8 mouse cellular contexts compared by ENCODE assay signal in the genomic region with DNA sequence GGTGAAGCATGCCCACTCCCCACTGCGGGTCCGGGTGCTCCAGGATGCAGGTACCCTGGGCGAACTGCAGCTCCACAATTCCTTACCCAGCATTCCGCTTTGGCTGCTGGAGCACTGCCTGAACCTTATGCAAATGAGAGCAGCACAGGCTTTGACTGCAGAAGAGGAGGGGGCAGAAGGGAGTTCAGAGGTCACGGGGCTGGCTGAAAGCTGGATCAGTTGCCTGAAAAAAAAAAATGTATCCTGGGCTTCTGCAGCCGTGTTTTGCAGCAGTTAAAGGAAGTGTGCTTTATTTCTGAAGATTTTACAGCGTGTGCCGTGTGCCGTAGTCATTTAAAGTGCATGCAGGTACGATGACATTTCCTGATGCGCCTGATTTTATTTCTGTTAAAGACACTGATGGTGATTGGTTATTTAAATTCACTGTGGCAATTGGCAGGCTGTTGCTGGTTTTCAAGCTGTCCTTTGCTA.
DNase-seq lines count a peak whose midpoint lies in the region; ATAC-seq and TF ChIP-seq lines count a peak whose summit lies in the region.

No protein-coding gene starts in this region.

- no peak for TF ChIP-seq CTCF in kidney, postnatal 0 days (IDR thresholded peaks at IDR 0.05; ENCODE audit: low read depth)

- no peaks in the 10 kb centered on the region for H3K36me3 ChIP-seq in heart, embryonic 13.5 days
- no peaks in the 10 kb centered on the region for H3K36me3 ChIP-seq in kidney, postnatal 0 days (ENCODE audit: insufficient read depth, low read length)
- H3K36me3 ChIP-seq in neural tube, embryonic 14.5 days (ENCODE audit: control insufficient read depth, insufficient read depth, low read length): no peaks in the 10 kb centered on the region

- H3K4me1 ChIP-seq in heart, embryonic 13.5 days: 0 out of 2 replicates have a peak, but pooled peaks cover 3% of the 10 kb centered on the region
- H3K4me1 ChIP-seq in kidney, postnatal 0 days (replicated peaks; ENCODE audit: insufficient read depth, low read length): no peaks in the 10 kb centered on the region
- peaks cover 10% of the 10 kb centered on the region for H3K4me1 ChIP-seq in neural tube, embryonic 14.5 days (ENCODE audit: control insufficient read depth, insufficient read depth, low read length)

- WGBS in heart, embryonic 13.5 days: 3% methylated on average over 11 of the region's 11 CpGs
- 2% methylated on average over 11 of the region's 11 CpGs for WGBS in kidney, postnatal 0 days
- WGBS in neural tube, embryonic 14.5 days: 1% methylated on average over 11 of the region's 11 CpGs

- peak overlapping the region; percentile 78 for H3K9ac ChIP-seq in heart, embryonic 13.5 days
- H3K9ac ChIP-seq in kidney, postnatal 0 days (ENCODE audit: low read depth, low read length): peak overlapping the region; percentile 24; the same call in 1 of the 2 replicates
- H3K9ac ChIP-seq in neural tube, embryonic 14.5 days (replicated peaks; ENCODE audit: low read depth, low read length): peak overlapping the region; percentile 66

- H3K27me3 ChIP-seq in heart, embryonic 13.5 days (replicated peaks): no peaks in the 10 kb centered on the region
- no peaks in the 10 kb centered on the region for H3K27me3 ChIP-seq in kidney, postnatal 0 days (ENCODE audit: insufficient read depth, low read length)
- no peaks in the 10 kb centered on the region for H3K27me3 ChIP-seq in neural tube, embryonic 14.5 days (ENCODE audit: control insufficient read depth, insufficient read depth, low read length)

- peak overlapping the region; percentile 71 for H3K4me2 ChIP-seq in heart, embryonic 13.5 days
- peak overlapping the region; percentile 83 for H3K4me2 ChIP-seq in kidney, postnatal 0 days (ENCODE audit: low read length)
- H3K4me2 ChIP-seq in neural tube, embryonic 14.5 days (ENCODE audit: low read depth, low read length): peak overlapping the region; percentile 51

- peak overlapping the region; percentile 55 for H3K4me3 ChIP-seq in heart, embryonic 13.5 days
- peak overlapping the region; percentile 37 for H3K4me3 ChIP-seq in kidney, postnatal 0 days (replicated peaks; ENCODE audit: low read depth, low read length)
- peak overlapping the region; percentile 38 for H3K4me3 ChIP-seq in neural tube, embryonic 14.5 days (ENCODE audit: low read depth, low read length)

- no peak for ATAC-seq in heart, embryonic 13.5 days (ENCODE audit: extremely low read depth, insufficient number of reproducible peaks, low FRiP score, low TSS enrichment)
- ATAC-seq in kidney, postnatal 0 days (replicated peaks; ENCODE audit: low FRiP score, low read depth): peak; percentile 69; the same call in 1 of the 2 replicates
- peak; percentile 89 for ATAC-seq in neural tube, embryonic 14.5 days (ENCODE audit: low read depth)

- H3K27ac ChIP-seq in heart, embryonic 13.5 days (replicated peaks): no peak overlapping the region
- no peak overlapping the region for H3K27ac ChIP-seq in kidney, postnatal 0 days
- H3K27ac ChIP-seq in neural tube, embryonic 14.5 days (ENCODE audit: low read depth, low read length): peak overlapping the region; percentile 81

- no peaks in the 10 kb centered on the region for H3K9me3 ChIP-seq in heart, embryonic 13.5 days
- no peaks in the 10 kb centered on the region for H3K9me3 ChIP-seq in kidney, postnatal 0 days (replicated peaks; ENCODE audit: low read length)
- no peaks in the 10 kb centered on the region for H3K9me3 ChIP-seq in neural tube, embryonic 14.5 days (ENCODE audit: control insufficient read depth, low read length)

- DNase-seq in adrenal gland, adult 2 months: peak; percentile 31
- no peak for DNase-seq in adrenal gland, adult 18-20 months (ENCODE audit: low spot score in 2 of 2)
- DNase-seq in embryo, embryonic 10 days (ENCODE audit: low spot score): peak; percentile 93
- peak; percentile 71 for DNase-seq in kidney, postnatal 0 days (ENCODE audit: low spot score)
- peak; percentile 47 for DNase-seq in liver
- DNase-seq in urinary bladder, postnatal 25 days (ENCODE audit: low spot score): no peak

Comparison
In these comparisons a context has a peak if more than half of its experiments do, and no peak if none do; other contexts are left out.
1. DNase-seq: peak in adrenal gland, adult 2 months (single experiment), embryo, embryonic 10 days (single experiment), kidney, postnatal 0 days (single experiment) and liver (single experiment); none in adrenal gland, adult 18-20 months (0 of 2) and urinary bladder, postnatal 25 days (single experiment).
2. H3K9ac ChIP-seq: peak in every context shown above with its lines; median percentile 78 in heart, embryonic 13.5 days; 66 in neural tube, embryonic 14.5 days; 24 in kidney, postnatal 0 days.
3. Peak in every context shown above with its lines, with median percentiles within 50 percentile points of each other: H3K4me2 ChIP-seq and H3K4me3 ChIP-seq.